Mouse (Mus musculus) MEL (cell line): ENCODE measurements around the gene Dusp23. TPM values are rescaled to one million over a fixed set of nuclear protein-coding genes. Genes with fewer than 3 reads are reported as not detected.

Experiments used
- DNase-seq: peaks from one replicate; pipeline ENCODE4 v3.0.0; 2011; ENCODE audit warnings: low read depth, low spot score
- H3K27ac ChIP-seq: 2 replicates; pipeline ENCODE4 v1.5.1; 2012; ENCODE audit warnings: low read depth, mild to moderate bottlenecking, control low read depth, low read length, moderate library complexity; ENCODE audit not compliant: control insufficient read depth
- H3K27me3 ChIP-seq, 2 experiments: fragments of 150-350 bp in 1 of 2; sonication (generic) in 1 of 2; 2 replicates each; pipeline ENCODE4 v1.6.1; 2012; ENCODE audit warnings: low read length in 2 of 2, mild to moderate bottlenecking in 2 of 2, improper control_type of control experiment in 1 of 2, moderate library complexity in 1 of 2; ENCODE audit not compliant: insufficient read depth in 2 of 2, control insufficient read depth in 1 of 2
- H3K36me3 ChIP-seq, 2 experiments: 2 replicates each; pipeline ENCODE4 v1.6.1; 2012 to 2014; ENCODE audit warnings: low read length in 2 of 2, improper control_type of control experiment in 1 of 2, inconsistent platforms in 1 of 2, mild to moderate bottlenecking in 1 of 2; ENCODE audit not compliant: insufficient read depth in 2 of 2, control insufficient read depth in 1 of 2
- H3K4me1 ChIP-seq, 2 experiments: fragments of 150-350 bp in 1 of 2; sonication (generic) in 1 of 2; 2 replicates each; pipeline ENCODE4 v1.6.1; 2012; ENCODE audit warnings: low read length in 2 of 2, improper control_type of control experiment in 1 of 2, mild to moderate bottlenecking in 1 of 2; ENCODE audit not compliant: insufficient read depth in 2 of 2, control insufficient read depth in 1 of 2
- H3K4me3 ChIP-seq, 2 experiments: fragments of 150-350 bp in 1 of 2; sonication (generic) in 1 of 2; 2 replicates each; pipeline ENCODE4 v1.5.1; 2012; ENCODE audit warnings: low read depth in 2 of 2, low read length in 2 of 2, mild to moderate bottlenecking in 2 of 2, moderate library complexity in 2 of 2, control low read depth in 1 of 2, improper control_type of control experiment in 1 of 2; ENCODE audit not compliant: control insufficient read depth in 1 of 2, insufficient read depth in 1 of 2
- H3K79me2 ChIP-seq: 2 replicates; pipeline ENCODE4 v1.6.1; 2012; ENCODE audit warnings: mild to moderate bottlenecking, low read length, moderate library complexity; ENCODE audit not compliant: control insufficient read depth, poor library complexity, insufficient read depth
- H3K9ac ChIP-seq: 2 replicates; pipeline ENCODE4 v1.6.1; 2012; ENCODE audit warnings: low read depth, mild to moderate bottlenecking, control low read depth, low read length, moderate library complexity; ENCODE audit not compliant: control insufficient read depth, poor library complexity, severe bottlenecking
- H3K9me3 ChIP-seq: fragments of 150-350 bp; sonication (generic); replicated peaks from 2 replicates; pipeline ENCODE4 v1.6.1; 2012; ENCODE audit warnings: mild to moderate bottlenecking, low read length, improper control_type of control experiment, moderate library complexity; ENCODE audit not compliant: insufficient read depth
- BHLHE40 ChIP-seq: IDR thresholded peaks from 2 replicates; pipeline ENCODE4 v1.6.1; 2012; ENCODE audit warnings: low read depth, mild to moderate bottlenecking, inconsistent platforms, low read length, improper control_type of control experiment, borderline replicate concordance
- CHD1 ChIP-seq: IDR thresholded peaks from 2 replicates; pipeline ENCODE4 v1.6.1; 2012; ENCODE audit warnings: low read depth, mild to moderate bottlenecking, inconsistent platforms, low read length, improper control_type of control experiment
- CTCF ChIP-seq, 3 experiments: IDR thresholded peaks in 2 of 3; conservative IDR thresholded peaks in 1 of 3; 2 replicates each; pipeline ENCODE4 v1.5.1; 2011 to 2012; ENCODE audit warnings: low read length in 3 of 3, low read depth in 2 of 3, mild to moderate bottlenecking in 2 of 3, improper control_type of control experiment in 1 of 3, inconsistent platforms in 1 of 3, mixed read lengths in 1 of 3, moderate library complexity in 1 of 3; ENCODE audit not compliant: control insufficient read depth in 1 of 3, insufficient read depth in 1 of 3, poor library complexity in 1 of 3, severe bottlenecking in 1 of 3
- EP300 ChIP-seq, 2 experiments: IDR thresholded peaks; 2 replicates each; pipeline ENCODE4 v1.6.1; 2011; ENCODE audit warnings: improper control_type of control experiment in 2 of 2, low read length in 2 of 2, low read depth in 1 of 2, mild to moderate bottlenecking in 1 of 2
- GATA1 ChIP-seq: IDR thresholded peaks from 2 replicates; pipeline ENCODE4 v1.6.1; 2011; ENCODE audit warnings: low read depth, low read length, improper control_type of control experiment
- HCFC1 ChIP-seq: IDR thresholded peaks from 2 replicates; pipeline ENCODE4 v1.6.1; 2012; ENCODE audit warnings: low read depth, mild to moderate bottlenecking, inconsistent platforms, low read length, improper control_type of control experiment, moderate library complexity
- JUND ChIP-seq: IDR thresholded peaks from 2 replicates; pipeline ENCODE4 v1.6.1; 2011; ENCODE audit warnings: low read depth, mild to moderate bottlenecking, improper control_type of control experiment, low read length
- KAT2A ChIP-seq: conservative IDR thresholded peaks from 2 replicates; pipeline ENCODE4 v1.6.1; 2012; ENCODE audit warnings: low read depth, low read length, improper control_type of control experiment, inconsistent platforms
- MAZ ChIP-seq: IDR thresholded peaks from 2 replicates; pipeline ENCODE4 v1.6.1; 2012; ENCODE audit warnings: low read depth, mild to moderate bottlenecking, inconsistent platforms, low read length, improper control_type of control experiment
- MEF2A ChIP-seq: IDR thresholded peaks from 2 replicates; pipeline ENCODE4 v1.6.1; 2014; ENCODE audit warnings: low read depth, mild to moderate bottlenecking, inconsistent platforms, low read length, improper control_type of control experiment; ENCODE audit not compliant: poor library complexity, insufficient replicate concordance, severe bottlenecking; ENCODE audit errors: extremely low read depth
- POLR2A ChIP-seq, 2 experiments: IDR thresholded peaks; 2 replicates each; pipeline ENCODE4 v1.6.1; 2011 to 2012; ENCODE audit warnings: low read length in 2 of 2, mild to moderate bottlenecking in 2 of 2, control low read depth in 1 of 2, improper control_type of control experiment in 1 of 2, low read depth in 1 of 2, moderate library complexity in 1 of 2; ENCODE audit not compliant: control insufficient read depth in 1 of 2, insufficient read depth in 1 of 2, poor library complexity in 1 of 2
- POLR2AphosphoS2 ChIP-seq: IDR thresholded peaks from 2 replicates; pipeline ENCODE4 v1.6.1; 2011; ENCODE audit warnings: low read length, improper control_type of control experiment
- RCOR1 ChIP-seq: IDR thresholded peaks from 2 replicates; pipeline ENCODE4 v1.6.1; 2012; ENCODE audit warnings: low read depth, mild to moderate bottlenecking, inconsistent platforms, low read length, improper control_type of control experiment
- SMC3 ChIP-seq: IDR thresholded peaks from 2 replicates; pipeline ENCODE4 v1.6.1; 2011; ENCODE audit warnings: low read depth, low read length, improper control_type of control experiment
- TBP ChIP-seq: IDR thresholded peaks from 2 replicates; pipeline ENCODE4 v1.8.0; 2011; ENCODE audit warnings: low read depth, low read length, improper control_type of control experiment
- TCF12 ChIP-seq: IDR thresholded peaks from 2 replicates; pipeline ENCODE4 v1.6.1; 2014; ENCODE audit warnings: low read depth, mild to moderate bottlenecking, inconsistent platforms, low read length, improper control_type of control experiment, moderate library complexity
- USF2 ChIP-seq, 2 experiments: IDR thresholded peaks; 2 replicates each; pipeline ENCODE4 v1.6.1; 2011 to 2012; ENCODE audit warnings: improper control_type of control experiment in 2 of 2, low read length in 2 of 2, borderline replicate concordance in 1 of 2, inconsistent platforms in 1 of 2, low read depth in 1 of 2, mild to moderate bottlenecking in 1 of 2; ENCODE audit not compliant: insufficient read depth in 1 of 2
- ZNF384 ChIP-seq: IDR thresholded peaks from 2 replicates; pipeline ENCODE4 v1.6.1; 2012; ENCODE audit warnings: low read depth, mild to moderate bottlenecking, inconsistent platforms, low read length, improper control_type of control experiment
- polyA plus RNA-seq, 2 experiments: library from polyadenylated mRNA; stranded (reverse) in 1 of 2; unstranded in 1 of 2; fragments of >175 nt in 1 of 2; fragments of >200 nt in 1 of 2; gene quantifications; 2 replicates each; pipeline versions ENCODE4 v1.2.1 to v1.2.4; 2012; ENCODE audit warnings: low replicate concordance in 2 of 2, low read depth in 1 of 2; ENCODE audit not compliant: insufficient read length in 2 of 2, insufficient read depth in 1 of 2, missing spikeins in 1 of 2
- total RNA-seq: library from RNA; depleted of rRNA; stranded (reverse); fragments of 300-350 nt; gene quantifications from 2 replicates; pipeline ENCODE4 v1.2.3, GENCODE M21; 2012

Gene Dusp23
- total and polyA plus RNA-seq, 3 experiments = 0.54 to 2.5 TPM; not detected in 1

GRCm38 (mm10) chr1:172659688-172660087, 26.9 kb upstream of the Dusp23 start:
- Histone ChIP-seq H3K4me1 (no peaks in the 10 kb centered on the region), H3K9me3 (no peaks in the 10 kb centered on the region), H3K9ac (no peak overlapping the region)
- no peak for TF ChIP-seq POLR2AphosphoS2
- TF ChIP-seq EP300 (IDR thresholded peaks at IDR 0.05; ENCODE audit: low read depth in 1 of 2, low read length in 2 of 2) = no peak
- no peak for TF ChIP-seq POLR2A (IDR thresholded peaks at IDR 0.05; ENCODE audit: control insufficient read depth in 1 of 2, insufficient read depth in 1 of 2, low read depth in 1 of 2, low read length in 2 of 2, poor library complexity in 1 of 2)
- TF ChIP-seq HCFC1 = no peak
- TF ChIP-seq, all 39 proteins: peak for 0
- no peak overlapping the region for H3K4me3 ChIP-seq
- no peaks in the 10 kb centered on the region for H3K79me2 ChIP-seq
- DNase-seq = no peak
- no peaks in the 10 kb centered on the region for H3K36me3 ChIP-seq
- no peak overlapping the region for H3K27ac ChIP-seq
- H3K27me3 ChIP-seq = peaks cover 0 to 1% of the 10 kb centered on the region in 2 experiments; a peak in 2 of 4 replicates

- no peak for TF ChIP-seq POLR2AphosphoS2
- H3K9ac ChIP-seq = no peak overlapping the region
- no peak overlapping the region for H3K4me3 ChIP-seq
- no peak overlapping the region for H3K27ac ChIP-seq
- H3K79me2 ChIP-seq = no peaks in the 10 kb centered on the region
- no peaks in the 10 kb centered on the region for H3K27me3 ChIP-seq
- no peaks in the 10 kb centered on the region for H3K36me3 ChIP-seq
- DNase-seq = no peak
- H3K4me1 ChIP-seq = no peaks in the 10 kb centered on the region
- no peaks in the 10 kb centered on the region for H3K9me3 ChIP-seq
Measured at GRCm38 (mm10) chr1:172657266-172657665, 24.5 kb upstream of the Dusp23 start.

DNA sequence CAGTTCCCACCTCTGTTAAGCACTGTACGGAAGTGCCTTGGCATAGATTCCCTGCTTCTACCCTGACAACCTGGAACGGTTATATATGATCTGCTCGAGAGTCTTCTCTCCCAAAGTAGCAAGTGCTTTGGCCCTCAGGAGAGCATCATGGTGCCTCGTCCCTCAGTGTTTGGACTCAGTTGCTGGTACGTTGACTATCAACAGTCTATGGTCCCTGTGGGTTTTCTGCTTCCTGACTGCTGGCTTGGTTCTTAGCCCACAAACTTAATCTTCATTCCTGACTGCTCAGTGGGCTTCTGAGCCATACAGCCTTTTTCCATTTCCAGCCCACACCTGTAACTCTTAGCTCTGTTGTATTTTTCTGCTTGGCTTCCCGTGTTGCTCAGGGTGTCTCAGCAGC, 21.1 kb upstream of the Dusp23 start:
- no peak overlapping the region for H3K9ac ChIP-seq
- H3K4me1 ChIP-seq = no peaks in the 10 kb centered on the region
- DNase-seq = no peak
- no peaks in the 10 kb centered on the region for H3K36me3 ChIP-seq
- no peak overlapping the region for H3K27ac ChIP-seq
- no peak overlapping the region for H3K4me3 ChIP-seq
- no peaks in the 10 kb centered on the region; a peak in 1 of 4 replicates for H3K27me3 ChIP-seq
- no peak for TF ChIP-seq TCF12
- TF ChIP-seq MEF2A = no peak
- TF ChIP-seq CHD1 = no peak
- TF ChIP-seq HCFC1 = no peak
- TF ChIP-seq KAT2A = no peak
- TF ChIP-seq BHLHE40 = no peak
- TF ChIP-seq CTCF (IDR thresholded peaks at IDR 0.05 in 2 of 3, conservative IDR thresholded peaks at IDR 0.05 in 1 of 3; ENCODE audit: control insufficient read depth in 1 of 3, insufficient read depth in 1 of 3, low read depth in 2 of 3, low read length in 3 of 3, poor library complexity in 1 of 3, severe bottlenecking in 1 of 3) = no peak
- TF ChIP-seq POLR2AphosphoS2 = no peak
- no peak for TF ChIP-seq USF2 (IDR thresholded peaks at IDR 0.05; ENCODE audit: borderline replicate concordance in 1 of 2, insufficient read depth in 1 of 2, low read depth in 1 of 2, low read length in 2 of 2)
- TF ChIP-seq ZNF384 = no peak
- no peak for TF ChIP-seq RCOR1
- no peak for TF ChIP-seq JUND
- no peak for TF ChIP-seq SMC3
- TF ChIP-seq MAZ = no peak
- TF ChIP-seq GATA1 = no peak
- no peak for TF ChIP-seq POLR2A (IDR thresholded peaks at IDR 0.05; ENCODE audit: control insufficient read depth in 1 of 2, insufficient read depth in 1 of 2, low read depth in 1 of 2, low read length in 2 of 2, poor library complexity in 1 of 2)
- no peak for TF ChIP-seq TBP
- H3K9me3 ChIP-seq = no peaks in the 10 kb centered on the region
- H3K79me2 ChIP-seq = no peaks in the 10 kb centered on the region
